Mouse (Mus musculus): Measurements from ENCODE around the gene Anapc10. TPM values are rescaled to one million over a fixed set of nuclear protein-coding genes. Genes with fewer than 3 reads are reported as not detected.

Gene Anapc10
- polyA plus RNA-seq, 1 experiment from 2014 or later: 37.0 TPM

DNA sequence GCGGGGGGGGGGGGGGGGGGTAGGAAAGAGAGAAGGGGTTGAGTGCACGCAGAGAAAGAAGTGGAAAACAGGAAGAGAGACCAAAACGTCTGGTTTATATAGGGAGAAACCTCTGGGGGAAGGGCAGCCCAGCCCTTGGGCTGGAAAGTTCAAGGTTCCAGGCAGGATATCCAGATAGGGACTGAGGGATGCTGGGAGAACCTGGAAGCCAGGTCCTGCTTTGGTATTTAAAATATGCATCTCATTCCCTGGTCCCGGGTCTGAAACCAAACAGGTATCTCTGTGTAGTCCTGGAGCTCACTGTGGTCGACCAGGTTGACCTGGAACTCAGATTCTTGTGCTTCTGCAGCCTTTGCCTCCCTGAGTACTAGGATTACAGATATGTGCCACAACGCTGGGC is 1.1 kb downstream of the Anapc10 start:
- peaks cover 4% of the 10 kb centered on the region; the same call in 1 of the 2 replicates for H3K4me1 ChIP-seq (ENCODE audit: control insufficient read depth, insufficient read depth, low read length)
- H3K9me3 ChIP-seq (ENCODE audit: control insufficient read depth, low read length): no peaks in the 10 kb centered on the region
- WGBS: 58% methylated on average over 6 of the region's 6 CpGs
- no peak overlapping the region; the same call in 1 of the 2 replicates for H3K4me3 ChIP-seq (ENCODE audit: low read depth, low read length)
- peaks cover 5% of the 10 kb centered on the region; the same call in 1 of the 2 replicates for H3K36me3 ChIP-seq (ENCODE audit: control insufficient read depth, insufficient read depth, low read length)
- H3K9ac ChIP-seq (replicated peaks; ENCODE audit: low read depth, low read length): no peak overlapping the region
- no peaks in the 10 kb centered on the region for H3K27me3 ChIP-seq (ENCODE audit: control insufficient read depth, insufficient read depth, low read length)
- 0 out of 2 replicates have a peak overlapping the region, but pooled peaks have one; percentile 18 for H3K4me2 ChIP-seq (ENCODE audit: low read depth, low read length)
- no peak for ATAC-seq (ENCODE audit: low read depth)
- H3K27ac ChIP-seq (ENCODE audit: low read depth, low read length): no peak overlapping the region

DNA sequence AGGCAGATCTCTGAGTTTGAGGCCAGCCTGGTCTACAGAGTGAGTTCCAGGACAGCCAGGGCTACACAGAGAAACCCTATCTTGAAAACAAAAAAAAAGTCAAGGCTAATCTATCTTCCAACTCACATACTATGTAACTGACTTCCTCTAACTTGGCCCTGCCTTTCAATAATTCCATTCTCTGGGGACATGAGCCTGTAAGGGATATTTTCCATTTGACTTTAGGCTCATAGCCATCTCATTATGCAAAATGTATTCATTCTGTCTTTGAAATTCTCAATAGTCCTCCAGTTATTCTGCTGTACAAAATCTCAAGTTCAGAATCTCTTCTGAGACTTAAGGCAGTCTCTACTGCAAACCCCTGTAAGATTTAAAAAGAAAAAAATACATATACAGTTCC is 9.9 kb downstream of the Anapc10 start:
- peaks cover 13% of the 10 kb centered on the region; the same call in 1 of the 2 replicates for H3K36me3 ChIP-seq (ENCODE audit: control insufficient read depth, insufficient read depth, low read length)
- no peaks in the 10 kb centered on the region for H3K4me1 ChIP-seq (ENCODE audit: control insufficient read depth, insufficient read depth, low read length)
- no peak for ATAC-seq (ENCODE audit: low read depth)

DNA sequence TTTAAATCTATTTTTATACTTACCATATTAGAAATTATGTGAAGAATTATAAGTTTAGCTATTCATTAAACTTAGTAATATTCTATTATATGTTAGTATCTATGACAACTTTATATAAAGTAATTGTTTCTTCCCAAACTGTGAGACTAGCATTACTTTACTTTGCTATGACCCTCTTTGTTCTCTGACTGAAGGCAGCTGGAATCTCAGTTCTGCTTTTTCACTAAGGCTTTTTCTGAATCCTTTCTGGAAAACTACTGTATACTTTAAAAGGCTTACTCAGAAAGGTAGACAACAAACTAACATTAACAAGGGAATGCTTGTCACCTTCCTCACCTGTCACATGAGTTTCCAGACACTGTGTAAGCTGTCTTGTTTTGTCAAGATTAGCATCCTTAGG is 11.7 kb downstream of the Anapc10 start:
- H3K9me3 ChIP-seq (ENCODE audit: control insufficient read depth, low read length): no peaks in the 10 kb centered on the region
- H3K4me3 ChIP-seq (ENCODE audit: low read depth, low read length): no peak overlapping the region
- no peak overlapping the region for H3K4me2 ChIP-seq (ENCODE audit: low read depth, low read length)
- H3K9ac ChIP-seq (replicated peaks; ENCODE audit: low read depth, low read length): no peak overlapping the region
- no peaks in the 10 kb centered on the region for H3K27me3 ChIP-seq (ENCODE audit: control insufficient read depth, insufficient read depth, low read length)
- H3K27ac ChIP-seq (ENCODE audit: low read depth, low read length): no peak overlapping the region
- no peak for ATAC-seq (ENCODE audit: low read depth)
- no peaks in the 10 kb centered on the region for H3K4me1 ChIP-seq (ENCODE audit: control insufficient read depth, insufficient read depth, low read length)
- H3K36me3 ChIP-seq (ENCODE audit: control insufficient read depth, insufficient read depth, low read length): peaks cover 9% of the 10 kb centered on the region; the same call in 1 of the 2 replicates

More for the DNA sequence above, 9.9 kb downstream of the Anapc10 start:
- Histone ChIP-seq H3K4me3 (ENCODE audit: low read depth, low read length) (no peak overlapping the region), H3K27me3 (ENCODE audit: control insufficient read depth, insufficient read depth, low read length) (no peaks in the 10 kb centered on the region), H3K9ac (replicated peaks; ENCODE audit: low read depth, low read length) (no peak overlapping the region), H3K27ac (ENCODE audit: low read depth, low read length) (no peak overlapping the region), H3K9me3 (ENCODE audit: control insufficient read depth, low read length) (no peaks in the 10 kb centered on the region), H3K4me2 (ENCODE audit: low read depth, low read length) (no peak overlapping the region)

DNA sequence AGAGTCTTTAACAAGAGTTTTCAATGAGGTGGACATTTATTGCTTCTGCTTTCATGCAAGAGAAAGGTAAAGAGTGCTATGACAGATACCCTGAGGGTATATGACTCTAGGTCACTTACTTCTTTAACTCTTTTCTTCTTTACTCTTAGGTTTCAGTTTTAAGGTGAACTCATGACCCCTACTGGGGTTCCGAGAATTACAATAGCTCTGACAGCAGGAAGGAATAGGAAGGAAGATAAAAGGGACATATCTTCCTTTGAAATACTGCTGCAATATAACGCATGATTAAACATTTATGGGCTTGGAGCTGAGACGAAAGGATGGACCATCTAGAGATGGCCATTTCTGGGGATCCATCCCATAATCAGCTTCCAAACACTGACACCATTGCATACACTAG is 13.0 kb downstream of the Anapc10 start:
- H3K4me3 ChIP-seq (ENCODE audit: low read depth, low read length): no peak overlapping the region
- ATAC-seq (ENCODE audit: low read depth): no peak
- H3K9ac ChIP-seq (replicated peaks; ENCODE audit: low read depth, low read length): no peak overlapping the region
- H3K9me3 ChIP-seq (ENCODE audit: control insufficient read depth, low read length): no peaks in the 10 kb centered on the region
- H3K4me2 ChIP-seq (ENCODE audit: low read depth, low read length): no peak overlapping the region
- 16% methylated on average over 3 of the region's 3 CpGs for WGBS
- no peak overlapping the region for H3K27ac ChIP-seq (ENCODE audit: low read depth, low read length)
- no peaks in the 10 kb centered on the region for H3K4me1 ChIP-seq (ENCODE audit: control insufficient read depth, insufficient read depth, low read length)
- H3K27me3 ChIP-seq (ENCODE audit: control insufficient read depth, insufficient read depth, low read length): no peaks in the 10 kb centered on the region
- H3K36me3 ChIP-seq (ENCODE audit: control insufficient read depth, insufficient read depth, low read length): peaks cover 9% of the 10 kb centered on the region; the same call in 1 of the 2 replicates

DNA sequence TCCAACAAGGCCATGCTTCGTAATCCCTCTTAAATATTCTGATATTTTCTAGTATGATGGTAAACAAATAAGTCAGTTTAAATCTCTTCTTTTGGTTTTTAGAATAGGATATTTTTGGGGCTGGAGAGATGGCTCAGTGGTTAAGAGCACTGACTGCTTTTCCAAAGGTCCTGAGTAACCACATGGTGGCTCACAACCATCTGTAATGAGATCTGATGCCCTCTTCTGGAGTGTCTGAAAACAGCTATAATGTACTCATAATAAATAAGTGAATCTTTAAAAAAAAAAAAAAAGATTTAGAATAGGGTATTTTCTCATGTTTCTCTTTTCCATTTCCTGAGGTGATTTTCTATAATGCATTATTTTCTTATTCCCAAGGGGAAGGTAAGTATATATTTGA is 16.3 kb downstream of the Anapc10 start:
- peaks cover 4% of the 10 kb centered on the region for H3K36me3 ChIP-seq (ENCODE audit: control insufficient read depth, insufficient read depth, low read length)
- H3K27ac ChIP-seq (ENCODE audit: low read depth, low read length): no peak overlapping the region
- H3K9me3 ChIP-seq (ENCODE audit: control insufficient read depth, low read length): no peaks in the 10 kb centered on the region
- H3K4me2 ChIP-seq (ENCODE audit: low read depth, low read length): no peak overlapping the region
- no peak for ATAC-seq (ENCODE audit: low read depth)
- no peak overlapping the region for H3K9ac ChIP-seq (replicated peaks; ENCODE audit: low read depth, low read length)
- H3K27me3 ChIP-seq (ENCODE audit: control insufficient read depth, insufficient read depth, low read length): no peaks in the 10 kb centered on the region
- no peak overlapping the region for H3K4me3 ChIP-seq (ENCODE audit: low read depth, low read length)
- no peaks in the 10 kb centered on the region for H3K4me1 ChIP-seq (ENCODE audit: control insufficient read depth, insufficient read depth, low read length)
- WGBS: 93% methylated on average over 1 of the region's 1 CpGs

DNA sequence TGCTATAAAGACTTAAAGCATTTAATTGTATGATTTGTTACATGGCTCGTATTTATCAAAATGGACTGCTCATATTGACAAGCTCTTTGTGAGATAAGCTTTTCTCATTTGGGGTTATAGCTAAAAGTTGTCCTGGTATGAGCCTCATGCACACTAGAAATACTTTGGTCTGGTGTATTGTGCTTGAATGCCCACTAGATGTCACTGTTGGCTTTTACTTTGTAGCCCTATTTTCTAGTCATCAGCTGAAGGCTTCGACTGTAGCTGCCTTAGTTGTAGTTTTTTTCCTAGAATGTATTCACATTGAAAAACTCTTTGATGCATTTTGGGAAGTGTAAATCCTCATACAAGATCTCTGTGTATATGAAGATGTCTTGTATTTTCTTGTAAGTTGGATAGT is 22.7 kb downstream of the Anapc10 start:
- H3K9me3 ChIP-seq (ENCODE audit: control insufficient read depth, low read length): no peaks in the 10 kb centered on the region
- H3K36me3 ChIP-seq (ENCODE audit: control insufficient read depth, insufficient read depth, low read length): peaks cover 7% of the 10 kb centered on the region; the same call in 1 of the 2 replicates
- H3K4me1 ChIP-seq (ENCODE audit: control insufficient read depth, insufficient read depth, low read length): no peaks in the 10 kb centered on the region
- no peak overlapping the region for H3K27ac ChIP-seq (ENCODE audit: low read depth, low read length)
- no peaks in the 10 kb centered on the region for H3K27me3 ChIP-seq (ENCODE audit: control insufficient read depth, insufficient read depth, low read length)
- no peak overlapping the region for H3K4me3 ChIP-seq (ENCODE audit: low read depth, low read length)
- ATAC-seq (ENCODE audit: low read depth): peak; percentile 77; the same call in 1 of the 2 replicates
- WGBS: 11% methylated on average over 2 of the region's 2 CpGs
- no peak overlapping the region for H3K9ac ChIP-seq (replicated peaks; ENCODE audit: low read depth, low read length)
- H3K4me2 ChIP-seq (ENCODE audit: low read depth, low read length): no peak overlapping the region

DNA sequence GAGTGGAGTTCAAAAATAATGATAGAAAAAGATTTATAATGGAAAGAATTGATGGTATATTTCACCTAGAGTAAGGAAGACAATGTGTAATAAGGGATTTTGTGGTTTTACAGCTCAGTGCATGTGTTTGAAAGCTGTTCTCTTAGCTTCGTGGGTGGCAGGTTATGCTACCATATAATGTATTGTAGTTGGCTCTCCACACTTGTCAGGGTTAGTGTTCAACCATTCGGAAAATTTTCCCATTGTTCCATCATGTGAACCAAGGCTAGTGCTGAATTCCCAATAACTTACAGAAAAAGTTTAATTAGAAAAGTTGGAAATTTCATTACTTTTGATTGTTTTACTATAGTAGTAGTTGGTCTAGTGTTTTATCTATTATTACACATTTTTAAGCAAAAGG is 36.6 kb downstream of the Anapc10 start:
- WGBS: 13% methylated on average over 2 of the region's 2 CpGs
- no peak for ATAC-seq (ENCODE audit: low read depth)

DNA sequence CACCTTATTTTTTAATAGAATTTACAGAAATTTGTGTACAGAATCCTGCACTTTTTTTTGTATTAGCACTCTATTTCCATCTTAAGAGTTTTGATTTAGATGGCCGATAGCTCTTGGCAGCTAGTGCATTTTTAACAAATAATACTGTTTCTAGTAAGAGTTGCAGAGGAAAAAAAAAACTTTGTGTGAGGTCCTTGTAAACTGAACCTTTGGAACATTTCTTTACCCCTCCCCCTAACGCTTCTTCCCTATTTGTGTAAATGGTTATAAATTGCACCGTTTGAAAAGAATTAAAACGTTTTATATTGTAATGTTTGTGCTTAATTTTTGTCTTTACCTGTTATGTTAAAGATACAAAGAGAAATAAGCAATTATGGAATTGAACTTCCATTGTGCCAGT is 37.0 kb downstream of the Anapc10 start:
- WGBS: 58% methylated on average over 4 of the region's 4 CpGs
- no peaks in the 10 kb centered on the region for H3K4me1 ChIP-seq (ENCODE audit: control insufficient read depth, insufficient read depth, low read length)
- ATAC-seq (ENCODE audit: low read depth): no peak
- no peak overlapping the region for H3K9ac ChIP-seq (replicated peaks; ENCODE audit: low read depth, low read length)
- no peaks in the 10 kb centered on the region for H3K27me3 ChIP-seq (ENCODE audit: control insufficient read depth, insufficient read depth, low read length)
- H3K27ac ChIP-seq (ENCODE audit: low read depth, low read length): no peak overlapping the region
- H3K4me3 ChIP-seq (ENCODE audit: low read depth, low read length): no peak overlapping the region
- H3K36me3 ChIP-seq (ENCODE audit: control insufficient read depth, insufficient read depth, low read length): no peaks in the 10 kb centered on the region
- H3K9me3 ChIP-seq (ENCODE audit: control insufficient read depth, low read length): no peaks in the 10 kb centered on the region
- no peak overlapping the region for H3K4me2 ChIP-seq (ENCODE audit: low read depth, low read length)

More for the DNA sequence above, 36.6 kb downstream of the Anapc10 start:
- no peaks in the 10 kb centered on the region for H3K9me3 ChIP-seq (ENCODE audit: control insufficient read depth, low read length)
- H3K4me1 ChIP-seq (ENCODE audit: control insufficient read depth, insufficient read depth, low read length): no peaks in the 10 kb centered on the region
- H3K9ac ChIP-seq (replicated peaks; ENCODE audit: low read depth, low read length): no peak overlapping the region
- H3K4me2 ChIP-seq (ENCODE audit: low read depth, low read length): no peak overlapping the region
- H3K27me3 ChIP-seq (ENCODE audit: control insufficient read depth, insufficient read depth, low read length): no peaks in the 10 kb centered on the region
- no peak overlapping the region for H3K4me3 ChIP-seq (ENCODE audit: low read depth, low read length)
- no peaks in the 10 kb centered on the region for H3K36me3 ChIP-seq (ENCODE audit: control insufficient read depth, insufficient read depth, low read length)
- H3K27ac ChIP-seq (ENCODE audit: low read depth, low read length): no peak overlapping the region

DNA sequence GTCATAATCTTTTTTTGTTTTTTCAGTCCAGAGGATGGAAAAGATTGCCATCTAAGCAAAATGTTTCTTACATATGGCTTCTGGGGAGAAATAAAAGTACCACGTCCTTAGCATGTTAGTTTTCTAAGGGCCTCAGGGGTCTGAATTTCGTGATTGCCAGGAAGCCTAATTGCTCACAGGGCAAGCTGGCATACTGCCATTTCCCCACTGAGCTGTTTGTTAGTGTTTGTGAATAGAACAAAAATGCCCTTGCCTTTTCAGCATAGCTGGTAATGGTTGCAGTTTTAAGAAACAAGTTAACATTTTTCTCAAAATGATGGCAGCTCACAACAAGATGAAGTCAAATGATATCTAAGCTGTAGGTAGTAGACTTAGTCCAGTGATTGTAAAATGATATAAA is 38.7 kb downstream of the Anapc10 start:
- Histone ChIP-seq H3K27me3 (ENCODE audit: control insufficient read depth, insufficient read depth, low read length) (no peaks in the 10 kb centered on the region), H3K4me2 (ENCODE audit: low read depth, low read length) (no peak overlapping the region), H3K4me1 (ENCODE audit: control insufficient read depth, insufficient read depth, low read length) (no peaks in the 10 kb centered on the region), H3K9ac (replicated peaks; ENCODE audit: low read depth, low read length) (no peak overlapping the region), H3K4me3 (ENCODE audit: low read depth, low read length) (no peak overlapping the region), H3K27ac (ENCODE audit: low read depth, low read length) (no peak overlapping the region), H3K9me3 (ENCODE audit: control insufficient read depth, low read length) (no peaks in the 10 kb centered on the region), H3K36me3 (ENCODE audit: control insufficient read depth, insufficient read depth, low read length) (no peaks in the 10 kb centered on the region)
- WGBS: 19% methylated on average over 2 of the region's 2 CpGs
- ATAC-seq (ENCODE audit: low read depth): peak; percentile 60; the same call in 1 of the 2 replicates
